ENCODE assay signal across 14 mouse cellular contexts in the genomic region with DNA sequence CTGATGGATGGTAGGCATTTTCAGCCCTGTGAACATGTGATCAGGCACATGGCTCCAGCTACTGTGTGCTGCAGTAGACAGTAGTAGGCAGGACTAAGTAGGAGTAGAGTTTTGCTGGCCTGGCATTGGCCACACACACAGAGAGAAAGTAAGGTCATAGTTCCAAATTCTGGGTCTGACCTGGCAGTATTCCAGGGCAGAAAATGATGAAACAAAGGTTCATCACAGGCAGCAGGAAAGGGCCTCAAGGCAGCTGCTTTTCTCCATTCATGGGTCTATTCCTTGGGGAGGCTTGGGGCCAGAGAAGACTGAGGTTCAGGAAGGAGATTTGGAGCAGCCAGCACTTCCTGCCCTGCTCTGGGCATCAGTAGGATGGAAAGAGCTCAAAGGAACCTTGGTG. TPM values are rescaled to one million over a fixed set of nuclear protein-coding genes. Genes with fewer than 3 reads are reported as not detected.
A peak's percentile ranks its signal among the peaks of the same experiment; 100 is the strongest.
DNase-seq lines count a peak whose midpoint lies in the region; ATAC-seq lines count a peak whose summit lies in the region.
"Had no signal": no experiment of that assay in that cellular context is flagged by ENCODE, and none has a peak within 500 bp of the region (broad histone marks: within the 10 kb centered on the region; RNA-seq: fewer than 3 reads in every experiment).

No protein-coding gene starts in this region.

- no peak overlapping the region for H3K4me3 ChIP-seq in heart, embryonic 13.5 days
- H3K4me3 ChIP-seq in heart, embryonic 12.5 days, result no peak overlapping the region
- H3K4me3 ChIP-seq: embryonic facial prominence, embryonic 13.5 days had no signal

- no peaks in the 10 kb centered on the region for H3K9me3 ChIP-seq in heart, embryonic 13.5 days
- no peaks in the 10 kb centered on the region for H3K9me3 ChIP-seq in heart, embryonic 12.5 days (replicated peaks)
- H3K9me3 ChIP-seq: embryonic facial prominence, embryonic 13.5 days had no signal

- peak; percentile 10 for DNase-seq in retina, postnatal 1 day
- DNase-seq in retina, embryonic 14.5 days (ENCODE audit: low spot score), result no peak
- peak; percentile 80 for DNase-seq in kidney, adult 9 months
- DNase-seq in urinary bladder, postnatal 14 days (ENCODE audit: low spot score), result no peak
- no peak for DNase-seq in spleen, postnatal 14 days (ENCODE audit: low spot score in 2 of 2)
- DNase-seq in layer of hippocampus, adult 11-12 months (ENCODE audit: low spot score), result no peak
- DNase-seq: cerebellum, adult 8-10 months had no signal

- H3K4me2 ChIP-seq in heart, embryonic 13.5 days, result no peak overlapping the region
- no peak overlapping the region for H3K4me2 ChIP-seq in heart, embryonic 12.5 days
- H3K4me2 ChIP-seq: embryonic facial prominence, embryonic 13.5 days; heart, embryonic 11.5 days had no signal

- H3K27ac ChIP-seq in heart, embryonic 13.5 days (replicated peaks), result 0 out of 2 replicates have a peak overlapping the region, but pooled peaks have one; percentile 8
- H3K27ac ChIP-seq in heart, embryonic 12.5 days (ENCODE audit: poor library complexity, severe bottlenecking), result no peak overlapping the region; the same call in 1 of the 2 replicates
- H3K27ac ChIP-seq: embryonic facial prominence, embryonic 13.5 days; macrophage had no signal

- H3K9ac ChIP-seq in heart, embryonic 13.5 days, result no peak overlapping the region
- no peak overlapping the region for H3K9ac ChIP-seq in heart, embryonic 12.5 days
- H3K9ac ChIP-seq: embryonic facial prominence, embryonic 13.5 days had no signal

- no peaks in the 10 kb centered on the region for H3K27me3 ChIP-seq in heart, embryonic 13.5 days (replicated peaks)
- no peaks in the 10 kb centered on the region for H3K27me3 ChIP-seq in heart, embryonic 12.5 days (replicated peaks)
- H3K27me3 ChIP-seq: CH12.LX; embryonic facial prominence, embryonic 13.5 days had no signal

- ATAC-seq in heart, embryonic 13.5 days (ENCODE audit: extremely low read depth, insufficient number of reproducible peaks, low FRiP score, low TSS enrichment), result no peak
- ATAC-seq in heart, embryonic 12.5 days (ENCODE audit: insufficient number of reproducible peaks, low FRiP score), result no peak
- ATAC-seq: inflammation-experienced regulatory T-cells, adult 6 months had no signal

- peaks cover 28% of the 10 kb centered on the region for H3K4me1 ChIP-seq in heart, embryonic 13.5 days
- peaks cover 16% of the 10 kb centered on the region for H3K4me1 ChIP-seq in heart, embryonic 12.5 days (replicated peaks)
- H3K4me1 ChIP-seq: embryonic facial prominence, embryonic 13.5 days had no signal

- H3K36me3 ChIP-seq in heart, embryonic 13.5 days, result no peaks in the 10 kb centered on the region
- H3K36me3 ChIP-seq in heart, embryonic 12.5 days, result no peaks in the 10 kb centered on the region
- H3K36me3 ChIP-seq: embryonic facial prominence, embryonic 13.5 days had no signal

RNA-seq across cellular contexts. Expression of gene Limd1, which starts 5.1 kb away (rescaled TPM):
- polyA plus RNA-seq in heart, embryonic 13.5 days (2015; fragmentation: Nextera tagmentation; extraction: Ambion mirVana), result 34.6 and 36.1 TPM in 2 replicates
- 37.8 and 40.8 TPM in 2 replicates for polyA plus RNA-seq in heart, embryonic 12.5 days (2016; fragmentation: Nextera tagmentation; extraction: Ambion mirVana)

RNA-seq across cellular contexts. Expression of gene Sacm1l, which starts 56.2 kb away (rescaled TPM):
- polyA plus RNA-seq in heart, embryonic 13.5 days (2015; fragmentation: Nextera tagmentation; extraction: Ambion mirVana), result 37.6 and 41.7 TPM in 2 replicates
- polyA plus RNA-seq in heart, embryonic 12.5 days (2016; fragmentation: Nextera tagmentation; extraction: Ambion mirVana), result 48.2 and 54.3 TPM in 2 replicates

Comparison
In these comparisons a context has a peak if more than half of its experiments do, and no peak if none do; other contexts are left out.
1. DNase-seq: peak in retina, postnatal 1 day (single experiment) and kidney, adult 9 months (single experiment); none in retina, embryonic 14.5 days (single experiment), urinary bladder, postnatal 14 days (single experiment), spleen, postnatal 14 days (0 of 2) and layer of hippocampus, adult 11-12 months (single experiment).